Mouse (Mus musculus): ENCODE results near the gene Acot4. TPM values are rescaled to one million over a fixed set of nuclear protein-coding genes. Genes with fewer than 3 reads are reported as not detected.
"Not testable (repeated sequence)": the region's sequence is repeated elsewhere in the genome, so short reads cannot be mapped to it uniquely, and the experiment has no call there.

Gene Acot4
- total RNA-seq, 2 experiments from 2014 or later, result 1.3 to 1.5 TPM

DNA sequence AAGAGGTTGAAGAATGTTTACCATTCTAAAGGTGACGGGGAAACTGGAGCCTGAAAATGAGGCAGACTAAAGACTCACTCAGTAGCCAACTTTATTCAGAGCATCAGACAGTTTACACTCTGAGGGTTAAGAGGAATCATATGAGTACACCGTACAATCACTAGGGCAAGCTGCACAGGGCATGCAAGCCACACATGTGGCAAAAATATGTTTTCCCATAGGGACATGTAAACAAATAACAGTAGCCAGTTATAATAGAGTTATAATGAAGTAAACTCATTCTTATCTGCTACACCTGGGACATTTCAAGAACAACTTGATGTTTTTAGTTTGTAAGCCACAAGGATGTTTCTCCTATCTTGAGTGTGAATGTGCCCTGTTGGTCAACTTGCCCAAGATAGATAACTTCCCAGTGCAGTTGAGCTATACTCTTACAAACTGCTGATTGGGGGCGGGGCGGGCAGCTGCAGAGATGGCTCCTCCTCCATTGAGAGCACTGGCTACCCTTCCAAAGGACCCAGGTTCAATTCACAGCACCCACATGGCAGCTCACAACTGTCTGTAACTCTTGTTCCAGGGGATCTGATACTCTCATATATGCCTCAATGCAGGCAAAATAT, 39.3 kb downstream of the Acot4 start:
- DNase-seq, result no peak

DNA sequence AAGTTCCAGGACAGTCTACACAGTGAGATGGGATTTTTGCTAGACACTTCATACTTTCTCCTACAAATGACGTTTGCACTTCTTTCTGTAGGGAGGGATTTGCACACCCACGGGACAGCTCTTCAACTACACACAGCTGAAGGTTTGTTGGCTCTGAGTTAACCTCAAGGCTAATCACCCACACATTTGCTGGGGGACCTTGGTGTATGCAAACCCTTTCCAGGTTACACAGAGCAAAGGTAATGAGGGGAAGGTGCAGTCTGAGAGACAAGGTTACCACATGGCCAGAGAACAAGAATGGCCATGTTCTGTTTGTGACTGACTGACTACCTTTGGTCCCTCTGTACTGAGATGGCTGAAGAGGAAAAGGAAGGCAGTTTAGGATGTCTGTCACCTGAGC, 45.7 kb downstream of the Acot4 start:
- DNase-seq, result no peak

DNA sequence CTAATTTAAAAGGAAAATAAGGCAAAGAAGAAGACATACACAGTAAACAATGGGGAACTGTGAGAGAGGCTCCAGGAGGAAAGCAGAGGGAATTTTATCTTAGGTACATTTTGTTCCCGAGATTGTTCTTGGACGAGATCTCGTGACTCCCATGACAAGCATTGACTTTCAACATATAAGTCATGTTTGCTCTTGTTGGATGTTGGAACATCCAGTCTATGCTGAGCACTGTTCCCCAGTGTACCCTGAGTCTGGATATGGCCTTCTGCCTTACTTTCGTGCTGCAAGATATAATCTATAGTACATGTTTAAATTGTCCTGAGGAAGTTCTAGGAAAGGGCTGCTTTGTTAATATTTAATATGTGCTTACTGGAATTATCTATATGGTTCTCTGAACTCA, 46.4 kb downstream of the Acot4 start:
- DNase-seq, result no peak

DNA sequence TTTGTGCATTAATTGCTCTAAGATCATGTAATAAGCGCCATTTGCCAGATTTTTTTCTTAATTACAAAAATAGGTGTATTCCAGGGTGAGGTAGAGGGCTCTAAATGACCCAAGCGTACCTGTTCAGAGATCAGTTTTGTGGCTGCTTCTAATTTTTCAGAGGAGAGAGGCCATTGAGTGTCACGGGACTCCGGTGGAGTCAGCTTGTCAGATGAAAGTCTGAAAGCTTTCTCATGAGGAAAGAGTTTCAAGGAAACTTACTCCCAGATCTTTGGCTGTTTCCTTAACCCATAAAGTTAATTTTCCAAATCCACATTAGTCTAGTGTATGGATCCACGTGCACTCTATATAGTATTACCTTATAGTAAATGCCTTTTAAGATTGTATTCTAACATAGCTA, 56.5 kb downstream of the Acot4 start:
- not testable (repeated sequence) for DNase-seq

Other genes with a start within 250 kb of the Acot4 start
- 10 to 100 TPM; 34.5 to 37.1 TPM for gene Numb, start 116.4 kb upstream of the Acot4 start, total RNA-seq (2021)
- 10 to 100 TPM; 10.6 to 10.8 TPM for gene Riox1, start 87.8 kb upstream of the Acot4 start, total RNA-seq (2021)
- under 1 TPM in 1 of 2 experiments, not detected in 1; 0.09 TPM for gene Heatr4, start 53.5 kb upstream of the Acot4 start, total RNA-seq (2021)
- 100 to 1,000 TPM; 204 to 209 TPM for gene Acot2, start 50.5 kb upstream of the Acot4 start, total RNA-seq (2021)
- gene Acot1, start 28.9 kb upstream of the Acot4 start, total RNA-seq (2021), result 100 to 1,000 TPM; 161 to 177 TPM
- not detected for gene Gm49366, start 556 bp downstream of the Acot4 start, total RNA-seq (2021)
- gene Acot3, start 13.8 kb downstream of the Acot4 start, total RNA-seq (2021), result 1 to 10 TPM; 2.2 to 2.5 TPM
- gene Acot5, start 30.9 kb downstream of the Acot4 start, total RNA-seq (2021), result under 1 TPM in 1 of 2 experiments, not detected in 1; 0.21 TPM
- 1 to 10 TPM; 2.9 to 3.4 TPM for gene Acot6, start 62.3 kb downstream of the Acot4 start, total RNA-seq (2021)
- gene Dnal1, start 76.0 kb downstream of the Acot4 start, total RNA-seq (2021), result 10 to 100 TPM in 1 of 2 experiments, 1 to 10 TPM in 1; 9.2 to 12.3 TPM
- gene Pnma1, start 110.1 kb downstream of the Acot4 start, total RNA-seq (2021), result under 1 TPM; 0.54 to 0.62 TPM
- 10 to 100 TPM; 18.5 to 18.6 TPM for gene Elmsan1, start 180.5 kb downstream of the Acot4 start, total RNA-seq (2021)
- 100 to 1,000 TPM; 127 to 132 TPM for gene Ptgr2, start 246.9 kb downstream of the Acot4 start, total RNA-seq (2021)